Mouse (Mus musculus) forebrain, embryonic 12.5 days (tissue): Measurements from ENCODE around the gene Gm13199. TPM values are rescaled to one million over a fixed set of nuclear protein-coding genes. Genes with fewer than 3 reads are reported as not detected.

Source experiments
- polyA plus RNA-seq: library from polyadenylated mRNA; unstranded; fragments of >200 nt; fragmentation: Nextera tagmentation; extraction: Ambion mirVana; gene quantifications from 2 replicates; pipeline ENCODE4 v1.2.1, GENCODE M21; 2016

The Gm13199 gene
- polyA plus RNA-seq, 1 experiment from 2014 or later: 3.1 TPM

Other genes starting within 250 kb of the Gm13199 start
- 2.7 and 2.9 TPM in 2 replicates for gene Camk1d, start 148.4 kb downstream of the Gm13199 start, polyA plus RNA-seq
- gene Nudt5, start 17.9 kb downstream of the Gm13199 start, polyA plus RNA-seq: 70.7 and 75.4 TPM in 2 replicates
- gene Cdc123, start 17.8 kb downstream of the Gm13199 start, polyA plus RNA-seq: 361 and 372 TPM in 2 replicates
- gene Sec61a2, start 32.5 kb upstream of the Gm13199 start, polyA plus RNA-seq: 79.8 and 85.5 TPM in 2 replicates
- gene Dhtkd1, start 79.9 kb upstream of the Gm13199 start, polyA plus RNA-seq: 3.7 and 4.6 TPM in 2 replicates
- gene Upf2, start 88.5 kb upstream of the Gm13199 start, polyA plus RNA-seq: 13.9 and 14.0 TPM in 2 replicates